Mouse (Mus musculus) G1E (cell line): ENCODE measurements around the gene Mageb18. TPM values are rescaled to one million over a fixed set of nuclear protein-coding genes. Genes with fewer than 3 reads are reported as not detected.

Experiments used
- ATAC-seq: 2 replicates; pipeline ENCODE4 v1.8.0; 2016; ENCODE audit warnings: mild to moderate bottlenecking; ENCODE audit not compliant: insufficient number of reproducible peaks, poor library complexity, low FRiP score, severe bottlenecking; ENCODE audit errors: extremely low read depth
- DNase-seq: peaks from one replicate; pipeline ENCODE4 v3.0.0; 2012; ENCODE audit warnings: low spot score
- H3K27me3 ChIP-seq: 2 replicates; pipeline ENCODE4 v1.6.1; 2012; ENCODE audit warnings: mild to moderate bottlenecking, low read length, inconsistent platforms; ENCODE audit not compliant: insufficient read depth
- H3K36me3 ChIP-seq: replicated peaks from 2 replicates; pipeline ENCODE3; 2012; ENCODE audit warnings: mild to moderate bottlenecking, inconsistent platforms
- H3K4me1 ChIP-seq: 2 replicates; pipeline ENCODE4 v1.6.1; 2012; ENCODE audit warnings: low read depth, low read length, inconsistent platforms, mixed read lengths; ENCODE audit not compliant: insufficient read depth
- H3K4me3 ChIP-seq: 2 replicates; pipeline ENCODE4 v1.5.1; 2012; ENCODE audit warnings: low read depth, mild to moderate bottlenecking, inconsistent platforms, low read length, moderate library complexity, mixed read lengths
- H3K9me3 ChIP-seq: replicated peaks from 2 replicates; pipeline ENCODE4 v1.6.1; 2012; ENCODE audit warnings: inconsistent platforms
- CTCF ChIP-seq: IDR thresholded peaks from 2 replicates; pipeline ENCODE4 v1.5.1; 2012; ENCODE audit warnings: low read depth, low read length, inconsistent platforms, mixed read lengths
- GATA1 ChIP-seq: IDR thresholded peaks from 2 replicates; pipeline ENCODE4 v1.6.1; 2012; ENCODE audit warnings: borderline replicate concordance, low read length, inconsistent platforms, mixed read lengths
- GATA2 ChIP-seq: IDR thresholded peaks from 2 replicates; pipeline ENCODE4 v1.6.1; 2012; ENCODE audit warnings: low read depth, low read length, inconsistent platforms, borderline replicate concordance
- POLR2AphosphoS5 ChIP-seq: IDR thresholded peaks from 2 replicates; pipeline ENCODE4 v1.6.1; 2012; ENCODE audit warnings: low read depth, low read length, inconsistent platforms; ENCODE audit not compliant: insufficient replicate concordance
- TAL1 ChIP-seq: conservative IDR thresholded peaks from 2 replicates; pipeline ENCODE4 v1.6.1; 2012; ENCODE audit warnings: low read depth, low read length, inconsistent platforms, mixed read lengths
- polyA plus RNA-seq: library from polyadenylated mRNA; stranded (reverse); fragments of >175 nt; gene quantifications from 2 replicates; pipeline ENCODE4 v1.2.3, GENCODE M21; 2012
- total RNA-seq, 2 experiments: library from RNA; stranded (forward) in 1 of 2; stranded (reverse) in 1 of 2; fragments of 200-1000 nt in 1 of 2; fragments of >200 nt in 1 of 2; fragmentation: Nextera tagmentation in 1 of 2; gene quantifications; 2 replicates each; pipeline ENCODE4 v1.2.3; 2014 to 2017

Gene Mageb18
- total and polyA plus RNA-seq, 3 experiments = 0.11 TPM; not detected in 2

- no peaks in the 10 kb centered on the region for H3K36me3 ChIP-seq
- no peaks in the 10 kb centered on the region for H3K27me3 ChIP-seq
- H3K4me1 ChIP-seq = no peaks in the 10 kb centered on the region
- no peak overlapping the region for H3K4me3 ChIP-seq
- DNase-seq (no peak), ATAC-seq (no peak)
- H3K9me3 ChIP-seq = no peaks in the 10 kb centered on the region
- TF ChIP-seq GATA1 = no peak
- no peak for TF ChIP-seq TAL1
- TF ChIP-seq CTCF = no peak
- TF ChIP-seq POLR2AphosphoS5 = no peak
Measured at GRCm38 (mm10) chrX:92464773-92465172, 134.6 kb downstream of the Mageb18 start.

GRCm38 (mm10) chrX:92460496-92460895 lies 138.9 kb downstream of the Mageb18 start:
- Histone ChIP-seq H3K4me1 (no peaks in the 10 kb centered on the region), H3K4me3 (no peak overlapping the region), H3K36me3 (no peaks in the 10 kb centered on the region), H3K9me3 (no peaks in the 10 kb centered on the region), H3K27me3 (no peaks in the 10 kb centered on the region)
- ATAC-seq (no peak), DNase-seq (no peak)
- no peak for TF ChIP-seq POLR2AphosphoS5
- TF ChIP-seq CTCF = no peak
- no peak for TF ChIP-seq GATA2
- no peak for TF ChIP-seq GATA1

DNA sequence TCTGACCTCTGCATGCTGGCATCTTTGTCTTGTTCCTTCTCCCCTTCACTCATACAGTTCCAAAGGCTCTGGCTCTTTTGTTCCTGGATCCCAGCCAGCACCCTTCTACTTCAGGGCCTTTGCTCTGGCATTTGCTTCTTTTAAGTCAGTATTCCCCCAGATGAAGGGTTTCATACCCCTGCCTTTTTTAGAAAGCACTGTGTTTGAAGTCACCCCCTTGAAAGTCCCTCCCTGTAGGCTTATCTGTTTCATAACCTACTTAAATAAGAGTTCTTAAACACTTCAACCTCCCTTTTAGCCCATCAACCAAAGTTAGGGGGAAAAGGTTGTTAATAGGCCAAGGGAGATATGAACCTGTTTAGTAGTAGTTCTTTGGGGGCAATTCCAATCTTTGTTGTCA lies 212.0 kb downstream of the Mageb18 start:
- Histone ChIP-seq H3K4me3 (no peak overlapping the region), H3K36me3 (no peaks in the 10 kb centered on the region), H3K9me3 (no peaks in the 10 kb centered on the region), H3K4me1 (no peaks in the 10 kb centered on the region), H3K27me3 (no peaks in the 10 kb centered on the region)
- DNase-seq (no peak), ATAC-seq (no peak)
- TF ChIP-seq GATA2 = no peak
- no peak for TF ChIP-seq CTCF
- no peak for TF ChIP-seq POLR2AphosphoS5
- TF ChIP-seq TAL1 = no peak
- TF ChIP-seq GATA1 = no peak

DNA sequence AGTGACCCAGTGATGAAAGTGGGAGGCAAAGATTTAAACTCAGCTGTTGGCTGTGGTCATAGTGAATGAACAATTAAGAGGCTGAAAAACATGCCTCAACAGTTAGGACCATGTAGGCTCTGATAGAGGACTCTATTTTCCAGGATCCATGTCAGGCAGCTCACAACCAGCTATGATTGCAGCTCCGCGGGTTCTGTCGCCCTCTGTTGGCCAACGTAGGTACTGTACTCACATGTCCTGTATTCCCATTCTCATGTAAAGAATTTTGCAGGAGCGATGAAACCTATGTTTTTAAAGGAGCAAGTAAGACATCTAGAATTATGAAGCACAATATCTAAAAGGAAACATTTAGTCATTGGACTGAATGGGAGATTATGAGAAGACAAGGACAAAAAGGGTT lies 256.4 kb downstream of the Mageb18 start:
- H3K9me3 ChIP-seq = no peaks in the 10 kb centered on the region
- TF ChIP-seq GATA2 = no peak
- peak; percentile 34; the same call in 1 of the 2 replicates for TF ChIP-seq CTCF
- no peak for TF ChIP-seq POLR2AphosphoS5
- no peaks in the 10 kb centered on the region for H3K4me1 ChIP-seq
- no peaks in the 10 kb centered on the region for H3K27me3 ChIP-seq
- no peak for DNase-seq
- H3K4me3 ChIP-seq = no peak overlapping the region
- H3K36me3 ChIP-seq = no peaks in the 10 kb centered on the region
- no peak for ATAC-seq

GRCm38 (mm10) chrX:92340906-92341305 lies 258.5 kb downstream of the Mageb18 start:
- DNase-seq (no peak), ATAC-seq (no peak)
- Histone ChIP-seq H3K4me1 (no peaks in the 10 kb centered on the region), H3K4me3 (no peak overlapping the region), H3K9me3 (no peaks in the 10 kb centered on the region), H3K36me3 (no peaks in the 10 kb centered on the region), H3K27me3 (no peaks in the 10 kb centered on the region)
- TF ChIP-seq GATA1 (no peak), CTCF (no peak), GATA2 (no peak), POLR2AphosphoS5 (no peak), TAL1 (no peak)

DNA sequence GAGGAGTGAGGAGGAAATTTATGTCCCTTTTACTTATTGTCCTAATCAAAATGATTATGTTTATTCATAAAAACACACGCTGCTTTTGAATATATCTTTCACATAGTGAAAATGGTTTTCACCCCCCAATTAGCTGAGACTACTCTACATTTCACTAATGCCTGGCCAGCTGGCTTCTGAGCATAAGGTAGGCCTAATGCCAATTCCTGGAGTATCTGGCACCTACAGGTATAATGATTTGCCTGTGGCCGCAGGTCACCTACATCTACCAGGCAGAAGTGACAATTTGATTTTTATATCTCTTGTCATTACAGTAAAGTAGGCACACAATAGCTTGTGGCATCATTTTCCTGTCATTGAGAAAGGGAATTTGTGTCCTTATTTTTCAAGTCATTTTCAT lies 259.8 kb downstream of the Mageb18 start:
- H3K36me3 ChIP-seq = no peaks in the 10 kb centered on the region
- H3K27me3 ChIP-seq = no peaks in the 10 kb centered on the region
- DNase-seq = no peak
- ATAC-seq = no peak
- no peaks in the 10 kb centered on the region for H3K9me3 ChIP-seq
- H3K4me3 ChIP-seq = no peak overlapping the region
- H3K4me1 ChIP-seq = no peaks in the 10 kb centered on the region
- TF ChIP-seq POLR2AphosphoS5 (no peak), GATA1 (no peak), GATA2 (no peak), CTCF (no peak), TAL1 (no peak)

- no peak for ATAC-seq
- DNase-seq = no peak
- TF ChIP-seq POLR2AphosphoS5 (no peak), TAL1 (no peak), GATA2 (no peak), CTCF (no peak), GATA1 (no peak)
- Histone ChIP-seq H3K4me1 (no peaks in the 10 kb centered on the region), H3K36me3 (no peaks in the 10 kb centered on the region), H3K9me3 (no peaks in the 10 kb centered on the region), H3K4me3 (no peak overlapping the region), H3K27me3 (no peaks in the 10 kb centered on the region)
Measured at GRCm38 (mm10) chrX:92333459-92333858, 265.9 kb downstream of the Mageb18 start.
